Mouse (Mus musculus) frontal cortex, postnatal 25 days (tissue): Measurements from ENCODE around the gene Cd3eap.

Experiments
- DNase-seq, 2 experiments: peaks; one replicate each; pipeline ENCODE4 v3.0.0; 2022; ENCODE audit warnings: low spot score in 2 of 2

Cd3eap gene

GRCm38 (mm10) chr7:19359299-19359891 is at the start of gene Cd3eap, which contains the start of gene Ppp1r13l:
TSS of gene Cd3eap (minus strand) at chr7:19359483.
TSS of gene Ppp1r13l (plus strand) at chr7:19359749.
- peak; percentile 83 to 84 for DNase-seq

- DNase-seq: peak; percentile 79 to 86
These were observed 46.1 kb upstream of the Cd3eap start for GRCm38 (mm10) chr7:19405417-19405816.

- no peak for DNase-seq
These were observed 45.2 kb upstream of the Cd3eap start, which contains the start of gene Ckm for GRCm38 (mm10) chr7:19404476-19404875. TSS of gene Ckm (plus strand) at chr7:19404776.

GRCm38 (mm10) chr7:19403731-19404296 is 44.5 kb upstream of the Cd3eap start, which contains the start of gene Klc3:
TSS of gene Klc3 (minus strand) at chr7:19404104.
- DNase-seq: no peak

GRCm38 (mm10) chr7:19402535-19403112 is 43.3 kb upstream of the Cd3eap start:
- DNase-seq: no peak

GRCm38 (mm10) chr7:19400946-19401345 is 41.7 kb upstream of the Cd3eap start:
- no peak for DNase-seq

GRCm38 (mm10) chr7:19399496-19400280 is 40.4 kb upstream of the Cd3eap start:
- no peak for DNase-seq

- no peak for DNase-seq
These were observed 35.2 kb upstream of the Cd3eap start for GRCm38 (mm10) chr7:19394484-19394883.

- no peak for DNase-seq
These were observed 29.6 kb upstream of the Cd3eap start for GRCm38 (mm10) chr7:19388699-19389413.

GRCm38 (mm10) chr7:19383708-19384107 is 24.4 kb upstream of the Cd3eap start:
- no peak for DNase-seq

GRCm38 (mm10) chr7:19382166-19382541 is 22.9 kb upstream of the Cd3eap start:
- DNase-seq: no peak

GRCm38 (mm10) chr7:19381377-19382165 is 22.3 kb upstream of the Cd3eap start, which contains the start of gene Ercc2:
TSS of gene Ercc2 (plus strand) at chr7:19382010.
- DNase-seq: peak; percentile 92 to 98

- no peak for DNase-seq
These were observed 18.8 kb upstream of the Cd3eap start for GRCm38 (mm10) chr7:19378049-19378448.

- no peak for DNase-seq
These were observed 16.7 kb upstream of the Cd3eap start for GRCm38 (mm10) chr7:19376019-19376418.

GRCm38 (mm10) chr7:19375368-19375767 is 16.1 kb upstream of the Cd3eap start:
- DNase-seq: no peak

- no peak for DNase-seq
These were observed 14.1 kb upstream of the Cd3eap start for GRCm38 (mm10) chr7:19373367-19373766.

GRCm38 (mm10) chr7:19369823-19370425 is 10.6 kb upstream of the Cd3eap start:
- peak; percentile 51 to 63 for DNase-seq

- no peak for DNase-seq
These were observed 9.1 kb upstream of the Cd3eap start for GRCm38 (mm10) chr7:19368380-19368779.

GRCm38 (mm10) chr7:19365376-19365775 is 6.1 kb upstream of the Cd3eap start:
- DNase-seq: no peak

GRCm38 (mm10) chr7:19363881-19364280 is 4.6 kb upstream of the Cd3eap start:
- peak; percentile 43 to 48 for DNase-seq
